Mouse (Mus musculus): ENCODE data around the gene Stra8.

- TF ChIP-seq CTCF (IDR thresholded peaks at IDR 0.05; ENCODE audit: extremely low read depth, insufficient read depth, low read length) (no peak), POLR2A (IDR thresholded peaks at IDR 0.05; ENCODE audit: extremely low read depth, insufficient read depth, low read length) (no peak)
Observed at GRCm38 (mm10) chr6:34971181-34971580, 51.2 kb downstream of the Stra8 start.
